Mouse (Mus musculus) adrenal gland, adult 8-10 months (tissue): ENCODE data around the gene Kif21a. TPM values are rescaled to one million over a fixed set of nuclear protein-coding genes. Genes with fewer than 3 reads are reported as not detected.
A peak's percentile ranks its signal among the peaks of the same experiment; 100 is the strongest.

Experiments
- DNase-seq: peaks from one replicate; pipeline ENCODE4 v3.0.0; 2022
- total RNA-seq, 4 experiments: library from RNA; stranded (reverse); gene quantifications; 2 replicates each; pipeline ENCODE4 v1.2.4; 2022

Gene Kif21a
- total RNA-seq, 4 experiments from 2014 or later: 15.8 to 26.1 (median 21.8) TPM

GRCm38 (mm10) chr15:91017261-91018160 lies 32.2 kb downstream of the Kif21a start:
- no peak for DNase-seq

GRCm38 (mm10) chr15:91016366-91016765 lies 33.4 kb downstream of the Kif21a start:
- no peak for DNase-seq

GRCm38 (mm10) chr15:91012793-91013580 lies 36.8 kb downstream of the Kif21a start:
- DNase-seq: no peak

- DNase-seq: no peak
Observed at GRCm38 (mm10) chr15:91010218-91010617, 39.5 kb downstream of the Kif21a start.

GRCm38 (mm10) chr15:91007123-91007830 lies 42.5 kb downstream of the Kif21a start:
- DNase-seq: no peak

- no peak for DNase-seq
Observed at GRCm38 (mm10) chr15:91004726-91005125, 45.0 kb downstream of the Kif21a start.

GRCm38 (mm10) chr15:91001037-91001616 lies 48.6 kb downstream of the Kif21a start:
- no peak for DNase-seq

- no peak for DNase-seq
Observed at GRCm38 (mm10) chr15:91000280-91001036, 49.3 kb downstream of the Kif21a start.

- no peak for DNase-seq
Observed at GRCm38 (mm10) chr15:90992871-90993270, 56.9 kb downstream of the Kif21a start.

GRCm38 (mm10) chr15:90992388-90992787 lies 57.4 kb downstream of the Kif21a start:
- DNase-seq: peak; percentile 41

- DNase-seq: no peak
Observed at GRCm38 (mm10) chr15:90991843-90992242, 57.9 kb downstream of the Kif21a start.

GRCm38 (mm10) chr15:90987714-90988250 lies 62.0 kb downstream of the Kif21a start:
- DNase-seq: no peak

- no peak for DNase-seq
Observed at GRCm38 (mm10) chr15:90975914-90976313, 73.8 kb downstream of the Kif21a start.

- no peak for DNase-seq
Observed at GRCm38 (mm10) chr15:90971914-90972767, 77.6 kb downstream of the Kif21a start.

GRCm38 (mm10) chr15:90963320-90963719 lies 86.4 kb downstream of the Kif21a start:
- DNase-seq: no peak

- DNase-seq: no peak
Observed at GRCm38 (mm10) chr15:90962548-90962947, 87.2 kb downstream of the Kif21a start.

GRCm38 (mm10) chr15:90960831-90961554 lies 88.8 kb downstream of the Kif21a start:
- no peak for DNase-seq

- DNase-seq: no peak
Observed at GRCm38 (mm10) chr15:90951383-90951782, 98.4 kb downstream of the Kif21a start.

- no peak for DNase-seq
Observed at GRCm38 (mm10) chr15:90938469-90938868, 111.3 kb downstream of the Kif21a start.

GRCm38 (mm10) chr15:90935579-90935978 lies 114.2 kb downstream of the Kif21a start:
- DNase-seq: no peak
